Mouse (Mus musculus) midbrain, embryonic 15.5 days (tissue): ENCODE measurements around the gene Atxn7l1. TPM values are rescaled to one million over a fixed set of nuclear protein-coding genes. Genes with fewer than 3 reads are reported as not detected.
A peak's percentile ranks its signal among the peaks of the same experiment; 100 is the strongest.

Experiments
- ATAC-seq: fragments of 200-750 bp; cut with Nextera tagmentation; replicated peaks from 2 replicates; pipeline ENCODE4 v1.8.0; 2017; ENCODE audit warnings: moderate TSS enrichment
- H3K27ac ChIP-seq: fragments of 300-500 bp; sonication (generic); 2 replicates; pipeline ENCODE4 v1.5.1; 2015; ENCODE audit warnings: mild to moderate bottlenecking, inconsistent platforms
- H3K27me3 ChIP-seq: fragments of 300-500 bp; sonication (generic); replicated peaks from 2 replicates; pipeline ENCODE4 v1.6.1; 2015; ENCODE audit warnings: inconsistent platforms
- H3K36me3 ChIP-seq: fragments of 300-500 bp; sonication (generic); replicated peaks from 2 replicates; pipeline ENCODE4 v1.6.1; 2015; ENCODE audit warnings: inconsistent platforms
- H3K4me1 ChIP-seq: fragments of 300-500 bp; sonication (generic); 2 replicates; pipeline ENCODE4 v1.6.1; 2015; ENCODE audit warnings: inconsistent platforms
- H3K4me2 ChIP-seq: fragments of 300-500 bp; sonication (generic); 2 replicates; pipeline ENCODE4 v1.6.1; 2015; ENCODE audit warnings: inconsistent platforms, mild to moderate bottlenecking, moderate library complexity
- H3K4me3 ChIP-seq: fragments of 300-500 bp; sonication (generic); 2 replicates; pipeline ENCODE4 v1.5.1; 2015; ENCODE audit warnings: mild to moderate bottlenecking, inconsistent platforms
- H3K9ac ChIP-seq: fragments of 300-500 bp; sonication (generic); 2 replicates; pipeline ENCODE4 v1.6.1; 2015; ENCODE audit warnings: mild to moderate bottlenecking, inconsistent platforms
- H3K9me3 ChIP-seq: fragments of 300-500 bp; sonication (generic); 2 replicates; pipeline ENCODE4 v1.6.1; 2016; ENCODE audit warnings: inconsistent platforms
- WGBS: fragments of 180-500 bp; shearing (Covaris S2); methylation state at CpG from one replicate; pipeline ENCODE4 v1.1.7; 2015; ENCODE audit warnings: mixed read lengths; 5-methylcytosine and 5-hydroxymethylcytosine counted together
- polyA plus RNA-seq: library from polyadenylated mRNA; unstranded; fragments of >200 nt; fragmentation: Nextera tagmentation; extraction: Ambion mirVana; gene quantifications from 2 replicates; pipeline ENCODE4 v1.2.1, GENCODE M21; 2015

Atxn7l1 gene
- polyA plus RNA-seq, 1 experiment from 2014 or later, result 24.4 TPM

GRCm38 (mm10) chr12:33174171-33174570 is 26.7 kb downstream of the Atxn7l1 start:
- Histone ChIP-seq H3K4me1 (peaks cover 25% of the 10 kb centered on the region), H3K4me2 (no peak overlapping the region), H3K27me3 (no peaks in the 10 kb centered on the region), H3K36me3 (no peaks in the 10 kb centered on the region), H3K9me3 (no peaks in the 10 kb centered on the region), H3K4me3 (no peak overlapping the region), H3K27ac (no peak overlapping the region), H3K9ac (no peak overlapping the region)
- WGBS, result 81% methylated on average over 7 of the region's 7 CpGs
- ATAC-seq, result 0 out of 2 replicates have a peak, but pooled peaks have one; percentile 7

GRCm38 (mm10) chr12:33174675-33175357 is 27.3 kb downstream of the Atxn7l1 start:
- WGBS, result 73% methylated on average over 10 of the region's 10 CpGs

GRCm38 (mm10) chr12:33175621-33176554 is 28.4 kb downstream of the Atxn7l1 start:
- H3K36me3 ChIP-seq, result no peaks in the 10 kb centered on the region
- no peaks in the 10 kb centered on the region for H3K9me3 ChIP-seq
- H3K27me3 ChIP-seq, result no peaks in the 10 kb centered on the region
- peak overlapping the region; percentile 54 for H3K4me2 ChIP-seq
- peak overlapping the region; percentile 25 for H3K4me3 ChIP-seq
- H3K4me1 ChIP-seq, result peaks cover 25% of the 10 kb centered on the region
- peak; percentile 30; the same call in 1 of the 2 replicates for ATAC-seq
- no peak overlapping the region for H3K9ac ChIP-seq
- no peak overlapping the region for H3K27ac ChIP-seq
- WGBS, result 9% methylated on average over 25 of the region's 25 CpGs

More at GRCm38 (mm10) chr12:33174675-33175357, 27.3 kb downstream of the Atxn7l1 start:
- Histone ChIP-seq H3K9me3 (no peaks in the 10 kb centered on the region), H3K4me2 (no peak overlapping the region), H3K4me3 (no peak overlapping the region), H3K4me1 (peaks cover 25% of the 10 kb centered on the region), H3K27me3 (no peaks in the 10 kb centered on the region), H3K9ac (no peak overlapping the region), H3K27ac (no peak overlapping the region), H3K36me3 (no peaks in the 10 kb centered on the region)
- ATAC-seq, result peak; percentile 34; the same call in 1 of the 2 replicates

GRCm38 (mm10) chr12:33176555-33176900 is 29.0 kb downstream of the Atxn7l1 start:
- no peak for ATAC-seq
- Histone ChIP-seq H3K4me3 (peak overlapping the region; percentile 25; the same call in 1 of the 2 replicates), H3K27ac (no peak overlapping the region), H3K4me1 (peaks cover 25% of the 10 kb centered on the region), H3K4me2 (peak overlapping the region; percentile 54), H3K9ac (no peak overlapping the region), H3K36me3 (no peaks in the 10 kb centered on the region), H3K27me3 (no peaks in the 10 kb centered on the region), H3K9me3 (no peaks in the 10 kb centered on the region)
- WGBS, result 22% methylated on average over 5 of the region's 5 CpGs

- H3K4me3 ChIP-seq, result no peak overlapping the region
- ATAC-seq, result no peak
Measured at GRCm38 (mm10) chr12:33180421-33180820, 32.9 kb downstream of the Atxn7l1 start.

GRCm38 (mm10) chr12:33181875-33182274 is 34.4 kb downstream of the Atxn7l1 start:
- WGBS, result 90% methylated on average over 4 of the region's 4 CpGs
- no peaks in the 10 kb centered on the region for H3K27me3 ChIP-seq
- ATAC-seq, result no peak

More at GRCm38 (mm10) chr12:33180421-33180820, 32.9 kb downstream of the Atxn7l1 start:
- H3K36me3 ChIP-seq, result no peaks in the 10 kb centered on the region
- WGBS, result 89% methylated on average over 2 of the region's 2 CpGs
- peaks cover 27% of the 10 kb centered on the region for H3K4me1 ChIP-seq
- H3K9me3 ChIP-seq, result no peaks in the 10 kb centered on the region
- H3K27ac ChIP-seq, result no peak overlapping the region
- H3K27me3 ChIP-seq, result no peaks in the 10 kb centered on the region
- no peak overlapping the region for H3K4me2 ChIP-seq
- H3K9ac ChIP-seq, result no peak overlapping the region

GRCm38 (mm10) chr12:33182428-33183137 is 35.1 kb downstream of the Atxn7l1 start:
- H3K27ac ChIP-seq, result no peak overlapping the region
- H3K9ac ChIP-seq, result no peak overlapping the region
- 69% methylated on average over 11 of the region's 11 CpGs for WGBS
- no peak overlapping the region for H3K4me3 ChIP-seq
- no peaks in the 10 kb centered on the region for H3K36me3 ChIP-seq
- H3K9me3 ChIP-seq, result no peaks in the 10 kb centered on the region
- H3K4me1 ChIP-seq, result peaks cover 9% of the 10 kb centered on the region; the same call in 1 of the 2 replicates
- H3K4me2 ChIP-seq, result no peak overlapping the region
- no peak for ATAC-seq
- no peaks in the 10 kb centered on the region for H3K27me3 ChIP-seq

More at GRCm38 (mm10) chr12:33181875-33182274, 34.4 kb downstream of the Atxn7l1 start:
- Histone ChIP-seq H3K36me3 (no peaks in the 10 kb centered on the region), H3K9ac (no peak overlapping the region), H3K9me3 (no peaks in the 10 kb centered on the region), H3K27ac (no peak overlapping the region), H3K4me2 (no peak overlapping the region), H3K4me3 (no peak overlapping the region), H3K4me1 (peaks cover 13% of the 10 kb centered on the region; the same call in 1 of the 2 replicates)

GRCm38 (mm10) chr12:33183138-33183627 is 35.7 kb downstream of the Atxn7l1 start:
- Histone ChIP-seq H3K27me3 (no peaks in the 10 kb centered on the region), H3K4me3 (no peak overlapping the region), H3K9me3 (no peaks in the 10 kb centered on the region), H3K36me3 (no peaks in the 10 kb centered on the region), H3K4me2 (no peak overlapping the region), H3K27ac (no peak overlapping the region), H3K9ac (no peak overlapping the region), H3K4me1 (peaks cover 9% of the 10 kb centered on the region; the same call in 1 of the 2 replicates)
- ATAC-seq, result no peak
- 55% methylated on average over 4 of the region's 4 CpGs for WGBS

- Histone ChIP-seq H3K4me1 (peaks cover 9% of the 10 kb centered on the region; the same call in 1 of the 2 replicates), H3K4me2 (no peak overlapping the region), H3K27ac (no peak overlapping the region), H3K9ac (no peak overlapping the region), H3K9me3 (no peaks in the 10 kb centered on the region), H3K36me3 (no peaks in the 10 kb centered on the region), H3K27me3 (no peaks in the 10 kb centered on the region), H3K4me3 (no peak overlapping the region)
- ATAC-seq, result no peak
- WGBS, result 95% methylated on average over 3 of the region's 3 CpGs
Measured at GRCm38 (mm10) chr12:33184137-33184536, 36.6 kb downstream of the Atxn7l1 start.

- Histone ChIP-seq H3K4me1 (peaks cover 9% of the 10 kb centered on the region; the same call in 1 of the 2 replicates), H3K9ac (no peak overlapping the region), H3K27me3 (no peaks in the 10 kb centered on the region), H3K9me3 (no peaks in the 10 kb centered on the region), H3K36me3 (no peaks in the 10 kb centered on the region), H3K27ac (no peak overlapping the region), H3K4me3 (no peak overlapping the region), H3K4me2 (no peak overlapping the region)
- 69% methylated on average over 6 of the region's 6 CpGs for whole genome bisulfite sequencing
- no peak for ATAC-seq
Measured at GRCm38 (mm10) chr12:33185046-33185445, 37.6 kb downstream of the Atxn7l1 start.

GRCm38 (mm10) chr12:33186331-33186730 is 38.8 kb downstream of the Atxn7l1 start:
- H3K4me2 ChIP-seq, result no peak overlapping the region
- 97% methylated on average over 2 of the region's 2 CpGs for WGBS

More at GRCm38 (mm10) chr12:33186331-33186730, 38.8 kb downstream of the Atxn7l1 start:
- ATAC-seq, result no peak
- Histone ChIP-seq H3K9ac (no peak overlapping the region), H3K4me3 (no peak overlapping the region), H3K4me1 (peaks cover 14% of the 10 kb centered on the region; the same call in 1 of the 2 replicates), H3K9me3 (no peaks in the 10 kb centered on the region), H3K27me3 (no peaks in the 10 kb centered on the region), H3K27ac (no peak overlapping the region), H3K36me3 (no peaks in the 10 kb centered on the region)
